Mouse (Mus musculus): ENCODE measurements at regions not wholly inside any gene's neighbourhood (a gene's known extent, or its start where the extent isn't known, plus 50 kb on each side); places are given as distances from the start of the nearest gene placed in this dataset.

GRCm38 (mm10) chr1:6928658-6929057 is 2121.0 kb downstream of the Gm37988 start:
- in situ Hi-C loops (cut with MseI, MboI) = no loop called here

DNA sequence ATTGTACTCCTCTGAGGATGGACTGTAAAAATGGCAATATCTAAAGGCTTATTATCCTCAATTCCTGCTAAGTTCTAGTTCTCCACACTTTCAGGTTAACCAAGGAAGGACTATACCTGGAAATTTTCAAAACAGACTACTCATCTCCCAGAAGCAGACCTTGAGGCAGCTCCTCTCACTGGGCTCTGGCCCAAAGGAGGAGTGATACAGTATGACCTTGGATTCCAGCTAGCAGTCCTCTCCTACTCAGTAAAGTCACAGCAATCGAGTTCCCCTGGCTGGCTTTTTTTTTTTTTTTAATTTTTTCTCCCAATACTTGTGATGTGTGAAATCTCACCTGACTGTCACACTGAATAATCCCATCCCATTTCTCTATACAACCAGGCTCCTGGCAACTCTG is 2124.2 kb downstream of the Gm37988 start:
- in situ Hi-C loops (cut with MseI, MboI) = no loop called here

DNA sequence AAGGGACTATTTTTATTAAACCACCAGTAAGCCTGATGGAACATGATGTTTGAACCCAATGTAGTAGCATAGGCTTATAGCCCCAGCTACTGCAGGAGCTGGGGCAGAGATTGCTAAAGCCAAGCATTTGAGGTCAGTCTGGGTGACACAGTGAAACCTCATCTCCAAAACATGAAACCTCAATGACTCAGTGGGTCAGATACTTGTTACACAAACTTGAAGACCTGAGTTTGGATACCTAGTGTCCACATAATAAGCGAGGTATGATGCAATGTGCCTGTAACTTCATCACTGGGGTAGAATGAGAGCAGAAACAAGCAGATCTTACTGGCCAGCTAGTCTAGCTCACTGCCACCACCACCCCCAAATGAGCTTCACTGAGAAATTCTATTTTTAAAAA is 2162.1 kb downstream of the Gm37988 start:
- in situ Hi-C loops (cut with MseI, MboI) = loop anchor here in 1 of 2 experiments (25.0 kb wide), 1 partner anchor 558 kb away; no protein-coding TSS in a partner anchor

DNA sequence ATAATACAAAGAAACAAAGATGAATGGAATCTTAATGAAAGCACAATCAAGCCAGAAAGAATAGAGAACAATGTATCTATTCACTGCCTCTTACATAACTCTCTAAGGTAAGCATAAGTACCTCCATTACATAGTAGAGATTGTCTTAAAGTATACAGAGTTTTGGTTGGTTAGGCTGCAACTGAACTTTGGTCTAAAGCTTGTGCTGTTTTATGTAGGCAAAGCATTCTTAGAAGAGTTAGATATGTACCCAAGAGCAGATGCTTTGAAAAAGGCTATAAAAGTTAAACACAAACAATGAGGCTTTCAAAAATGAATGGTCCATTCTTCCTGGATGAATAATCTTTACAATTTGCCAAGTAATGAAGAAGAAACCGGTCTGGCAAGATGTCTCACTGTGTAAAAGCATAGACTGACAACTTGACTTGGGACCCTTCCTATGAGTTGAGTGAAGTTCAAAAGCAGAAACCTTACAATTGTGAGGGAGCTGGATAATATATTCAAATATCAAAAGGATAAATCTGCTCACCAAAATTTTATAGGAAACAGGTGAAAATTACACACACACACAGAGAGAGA is 2166.1 kb downstream of the Gm37988 start:
- in situ Hi-C loops (cut with MseI, MboI) = loop anchor here in 1 of 2 experiments (25.0 kb wide), 1 partner anchor 562 kb away; no protein-coding TSS in a partner anchor

- in situ Hi-C loops (cut with MseI, MboI) = no loop called here
Observed at GRCm38 (mm10) chr1:6979626-6980025, 2171.9 kb downstream of the Gm37988 start.

- in situ Hi-C loops (cut with MseI, MboI) = no loop called here
Observed at GRCm38 (mm10) chr1:6984226-6984625, 2176.5 kb downstream of the Gm37988 start.

- in situ Hi-C loops (cut with MseI, MboI) = no loop called here
Observed at GRCm38 (mm10) chr1:6997611-6998010, 2189.9 kb downstream of the Gm37988 start.

DNA sequence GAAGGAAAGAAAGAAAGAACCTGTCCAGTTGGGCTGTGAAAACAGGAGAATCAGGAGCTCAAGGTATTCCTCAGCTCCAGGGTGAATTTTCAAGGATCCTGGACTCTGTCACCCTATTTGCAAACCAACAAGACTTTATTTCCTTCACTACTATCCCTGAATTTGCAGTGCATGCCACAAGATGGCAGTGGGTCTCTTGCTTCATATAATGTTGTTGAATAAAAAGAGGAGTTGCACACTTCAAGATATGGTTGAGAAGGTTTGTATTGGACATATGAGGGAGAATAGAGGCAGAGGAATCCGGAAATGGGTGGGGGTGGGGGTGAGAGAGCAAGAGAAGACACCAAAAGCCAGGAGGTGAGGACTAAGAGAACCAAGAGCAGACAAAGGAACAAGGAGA is 2202.5 kb downstream of the Gm37988 start:
- in situ Hi-C loops (cut with MseI, MboI) = no loop called here
